Mouse (Mus musculus): ENCODE measurements around the gene Gnai3. TPM values are rescaled to one million over a fixed set of nuclear protein-coding genes. Genes with fewer than 3 reads are reported as not detected.

Gnai3 gene
- polyA plus RNA-seq, 1 experiment from 2014 or later = 171 TPM

- H3K4me2 ChIP-seq (ENCODE audit: low read length) = peak overlapping the region; percentile 1; the same call in 1 of the 2 replicates
- H3K9ac ChIP-seq (ENCODE audit: low read length) = peak overlapping the region; percentile 25; the same call in 1 of the 2 replicates
- H3K36me3 ChIP-seq (ENCODE audit: control insufficient read depth, insufficient read depth, low read length) = peaks cover 36% of the 10 kb centered on the region
- no peak overlapping the region for H3K4me3 ChIP-seq (ENCODE audit: low read depth, low read length)
- DNase-seq (ENCODE audit: low spot score) (no peak), ATAC-seq (replicated peaks; ENCODE audit: low FRiP score, low TSS enrichment, low read depth) (no peak)
- no peak overlapping the region for H3K27ac ChIP-seq (ENCODE audit: low read depth)
- H3K27me3 ChIP-seq (replicated peaks; ENCODE audit: control insufficient read depth, insufficient read depth, low read length) = no peaks in the 10 kb centered on the region
- peaks cover 34% of the 10 kb centered on the region for H3K4me1 ChIP-seq (replicated peaks; ENCODE audit: control insufficient read depth, insufficient read depth, low read length)
- WGBS = 75% methylated on average over 1 of the region's 1 CpGs
- H3K9me3 ChIP-seq (ENCODE audit: control insufficient read depth, low read length) = no peaks in the 10 kb centered on the region
These were observed 63.6 kb downstream of the Gnai3 start for GRCm38 (mm10) chr3:108082251-108082875.

DNA sequence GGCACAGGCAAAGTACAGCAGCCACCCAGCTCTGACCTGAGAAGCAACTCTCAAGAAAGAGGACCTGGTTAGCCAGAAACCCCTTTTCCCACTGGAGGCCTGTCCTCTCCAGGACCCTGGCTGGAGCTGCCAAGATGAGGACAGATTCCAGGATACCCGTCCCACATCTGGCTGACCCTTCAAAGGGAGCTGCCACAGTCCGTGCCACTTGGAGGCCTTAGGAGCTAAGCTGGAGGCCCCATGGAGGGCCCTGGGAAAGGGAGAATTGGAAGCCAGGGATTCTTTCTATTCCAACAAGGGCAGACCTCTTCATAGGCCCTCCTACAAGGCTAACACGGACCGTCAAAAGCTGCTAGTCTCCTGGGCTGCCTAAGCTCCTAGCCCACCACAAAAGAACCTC lies 64.3 kb downstream of the Gnai3 start:
- DNase-seq (ENCODE audit: low spot score) = no peak
- Histone ChIP-seq H3K4me3 (ENCODE audit: low read depth, low read length) (no peak overlapping the region), H3K9ac (ENCODE audit: low read length) (no peak overlapping the region), H3K27me3 (replicated peaks; ENCODE audit: control insufficient read depth, insufficient read depth, low read length) (no peaks in the 10 kb centered on the region), H3K4me1 (replicated peaks; ENCODE audit: control insufficient read depth, insufficient read depth, low read length) (peaks cover 28% of the 10 kb centered on the region), H3K4me2 (ENCODE audit: low read length) (no peak overlapping the region), H3K36me3 (ENCODE audit: control insufficient read depth, insufficient read depth, low read length) (peaks cover 42% of the 10 kb centered on the region), H3K9me3 (ENCODE audit: control insufficient read depth, low read length) (no peaks in the 10 kb centered on the region), H3K27ac (ENCODE audit: low read depth) (no peak overlapping the region)
- WGBS = 57% methylated on average over 4 of the region's 4 CpGs
- ATAC-seq (replicated peaks; ENCODE audit: low FRiP score, low TSS enrichment, low read depth) = no peak

DNA sequence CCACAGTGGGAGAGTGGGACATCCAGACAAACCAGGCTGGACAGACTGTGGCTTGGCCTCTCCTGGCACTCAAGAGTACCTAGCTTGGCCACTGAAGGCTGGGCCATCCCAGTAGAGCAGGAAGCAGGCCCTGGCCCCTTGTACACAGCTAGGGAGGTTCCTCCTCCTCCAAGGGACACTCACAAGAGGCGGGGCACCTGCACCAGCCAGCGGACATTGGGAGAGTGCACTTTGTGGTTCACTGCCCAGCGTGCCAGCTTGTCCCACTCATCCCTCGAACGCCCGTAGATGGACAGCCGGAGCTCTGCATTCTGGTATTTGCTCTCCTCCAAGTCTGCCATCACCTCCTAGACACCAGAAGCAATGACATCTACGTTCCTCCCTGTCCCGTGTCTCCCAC lies 69.1 kb downstream of the Gnai3 start:
- Histone ChIP-seq H3K27ac (ENCODE audit: low read depth) (no peak overlapping the region), H3K9ac (ENCODE audit: low read length) (no peak overlapping the region), H3K27me3 (replicated peaks; ENCODE audit: control insufficient read depth, insufficient read depth, low read length) (no peaks in the 10 kb centered on the region), H3K4me3 (ENCODE audit: low read depth, low read length) (no peak overlapping the region), H3K4me1 (replicated peaks; ENCODE audit: control insufficient read depth, insufficient read depth, low read length) (peaks cover 3% of the 10 kb centered on the region; the same call in 1 of the 2 replicates), H3K4me2 (ENCODE audit: low read length) (no peak overlapping the region), H3K36me3 (ENCODE audit: control insufficient read depth, insufficient read depth, low read length) (peaks cover 74% of the 10 kb centered on the region), H3K9me3 (ENCODE audit: control insufficient read depth, low read length) (no peaks in the 10 kb centered on the region)
- no peak for DNase-seq (ENCODE audit: low spot score)
- no peak for ATAC-seq (replicated peaks; ENCODE audit: low FRiP score, low TSS enrichment, low read depth)
- WGBS = 92% methylated on average over 9 of the region's 9 CpGs

GRCm38 (mm10) chr3:108072983-108073569 lies 72.9 kb downstream of the Gnai3 start:
- H3K9me3 ChIP-seq (ENCODE audit: control insufficient read depth, low read length) = no peaks in the 10 kb centered on the region
- 67% methylated on average over 10 of the region's 10 CpGs for WGBS
- H3K9ac ChIP-seq (ENCODE audit: low read length) = no peak overlapping the region
- no peak overlapping the region for H3K27ac ChIP-seq (ENCODE audit: low read depth)
- H3K4me2 ChIP-seq (ENCODE audit: low read length) = no peak overlapping the region
- DNase-seq (ENCODE audit: low spot score) (no peak), ATAC-seq (replicated peaks; ENCODE audit: low FRiP score, low TSS enrichment, low read depth) (no peak)
- peaks cover 52% of the 10 kb centered on the region for H3K36me3 ChIP-seq (ENCODE audit: control insufficient read depth, insufficient read depth, low read length)
- H3K4me1 ChIP-seq (replicated peaks; ENCODE audit: control insufficient read depth, insufficient read depth, low read length) = no peaks in the 10 kb centered on the region; the same call in 1 of the 2 replicates
- H3K4me3 ChIP-seq (ENCODE audit: low read depth, low read length) = no peak overlapping the region
- H3K27me3 ChIP-seq (replicated peaks; ENCODE audit: control insufficient read depth, insufficient read depth, low read length) = no peaks in the 10 kb centered on the region

DNA sequence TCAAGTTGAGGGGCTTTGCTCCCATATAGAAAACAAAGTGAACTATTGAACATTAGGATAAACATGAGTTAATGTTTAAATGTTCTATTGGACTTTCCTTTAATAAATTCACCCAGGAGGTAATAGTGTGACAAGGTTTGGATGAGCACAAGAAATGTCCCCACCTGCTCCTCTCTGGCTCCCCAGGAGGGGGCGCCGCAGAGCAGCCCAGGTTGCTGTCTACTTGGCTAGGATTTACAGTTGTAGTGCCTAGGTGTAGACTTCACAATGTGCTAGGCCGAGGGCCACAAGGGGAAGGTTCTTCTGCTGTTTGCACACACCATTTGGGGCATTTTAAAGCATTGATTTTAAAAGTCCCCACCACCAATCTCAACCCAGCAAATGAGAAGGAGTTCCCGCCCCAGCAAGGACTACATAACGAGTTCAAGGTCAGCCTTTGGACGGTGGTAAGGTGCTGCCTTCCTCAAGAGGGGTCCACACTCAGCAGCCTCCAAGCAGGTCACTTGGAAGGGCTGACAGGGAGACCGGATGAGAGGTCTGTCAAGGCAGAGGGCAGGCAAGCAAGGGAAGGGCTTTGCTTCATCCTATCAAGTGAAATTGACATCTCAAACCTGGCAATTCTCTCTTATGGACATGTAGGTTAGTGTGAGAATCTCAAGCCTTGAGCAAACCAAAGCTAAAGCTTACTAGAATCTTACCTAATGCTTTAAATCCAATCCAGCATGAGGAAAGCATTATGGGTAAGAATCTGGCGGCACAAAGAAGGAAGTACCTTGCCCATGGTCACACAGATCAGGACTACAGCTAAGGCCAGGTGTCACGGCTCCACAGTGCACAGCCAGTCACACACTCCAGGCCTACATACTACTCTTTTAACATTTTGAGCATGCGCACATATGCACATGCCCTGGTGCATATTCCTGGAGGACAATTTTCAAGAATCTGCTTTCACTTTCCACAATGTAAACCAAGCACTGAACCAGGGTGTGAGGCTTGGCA lies 75.4 kb downstream of the Gnai3 start:
- peaks cover 27% of the 10 kb centered on the region for H3K36me3 ChIP-seq (ENCODE audit: control insufficient read depth, insufficient read depth, low read length)
- H3K4me2 ChIP-seq (ENCODE audit: low read length) = no peak overlapping the region
- WGBS = 66% methylated on average over 10 of the region's 10 CpGs
- DNase-seq (ENCODE audit: low spot score) = peak; percentile 74
- H3K4me3 ChIP-seq (ENCODE audit: low read depth, low read length) = no peak overlapping the region
- no peaks in the 10 kb centered on the region for H3K9me3 ChIP-seq (ENCODE audit: control insufficient read depth, low read length)
- H3K27me3 ChIP-seq (replicated peaks; ENCODE audit: control insufficient read depth, insufficient read depth, low read length) = no peaks in the 10 kb centered on the region
- H3K9ac ChIP-seq (ENCODE audit: low read length) = no peak overlapping the region
- H3K27ac ChIP-seq (ENCODE audit: low read depth) = no peak overlapping the region
- ATAC-seq (replicated peaks; ENCODE audit: low FRiP score, low TSS enrichment, low read depth) = no peak
- no peaks in the 10 kb centered on the region; the same call in 1 of the 2 replicates for H3K4me1 ChIP-seq (replicated peaks; ENCODE audit: control insufficient read depth, insufficient read depth, low read length)

GRCm38 (mm10) chr3:108069231-108069870 lies 76.6 kb downstream of the Gnai3 start:
- peak; percentile 68 for ATAC-seq (replicated peaks; ENCODE audit: low FRiP score, low TSS enrichment, low read depth)

GRCm38 (mm10) chr3:108068826-108069225 lies 77.1 kb downstream of the Gnai3 start:
- no peaks in the 10 kb centered on the region for H3K9me3 ChIP-seq (ENCODE audit: control insufficient read depth, low read length)
- H3K4me3 ChIP-seq (ENCODE audit: low read depth, low read length) = no peak overlapping the region
- 0 out of 2 replicates have a peak overlapping the region, but pooled peaks have one; percentile 3 for H3K27ac ChIP-seq (ENCODE audit: low read depth)
- no peaks in the 10 kb centered on the region; the same call in 1 of the 2 replicates for H3K4me1 ChIP-seq (replicated peaks; ENCODE audit: control insufficient read depth, insufficient read depth, low read length)
- no peak overlapping the region for H3K9ac ChIP-seq (ENCODE audit: low read length)
- H3K27me3 ChIP-seq (replicated peaks; ENCODE audit: control insufficient read depth, insufficient read depth, low read length) = no peaks in the 10 kb centered on the region
- peaks cover 9% of the 10 kb centered on the region; the same call in 1 of the 2 replicates for H3K36me3 ChIP-seq (ENCODE audit: control insufficient read depth, insufficient read depth, low read length)
- 5% methylated on average over 1 of the region's 1 CpGs for WGBS
- DNase-seq (ENCODE audit: low spot score) (no peak), ATAC-seq (replicated peaks; ENCODE audit: low FRiP score, low TSS enrichment, low read depth) (no peak; the same call in 1 of the 2 replicates)
- H3K4me2 ChIP-seq (ENCODE audit: low read length) = peak overlapping the region; percentile 3; the same call in 1 of the 2 replicates

More at GRCm38 (mm10) chr3:108069231-108069870, 76.6 kb downstream of the Gnai3 start:
- Histone ChIP-seq H3K4me2 (ENCODE audit: low read length) (peak overlapping the region; percentile 26), H3K9ac (ENCODE audit: low read length) (no peak overlapping the region), H3K4me3 (ENCODE audit: low read depth, low read length) (no peak overlapping the region), H3K4me1 (replicated peaks; ENCODE audit: control insufficient read depth, insufficient read depth, low read length) (no peaks in the 10 kb centered on the region; the same call in 1 of the 2 replicates), H3K9me3 (ENCODE audit: control insufficient read depth, low read length) (no peaks in the 10 kb centered on the region), H3K27ac (ENCODE audit: low read depth) (peak overlapping the region; percentile 3; the same call in 1 of the 2 replicates), H3K36me3 (ENCODE audit: control insufficient read depth, insufficient read depth, low read length) (peaks cover 14% of the 10 kb centered on the region), H3K27me3 (replicated peaks; ENCODE audit: control insufficient read depth, insufficient read depth, low read length) (no peaks in the 10 kb centered on the region)
- peak; percentile 72 for DNase-seq (ENCODE audit: low spot score)
- WGBS = 46% methylated on average over 13 of the region's 13 CpGs

Data from intestine, embryonic 14.5 days (tissue).